Comparison of ENCODE assay signal across 17 mouse cellular contexts in genomic region chr15:79101531-79101930, GRCm38 (mm10). TPM values are rescaled to one million over a fixed set of nuclear protein-coding genes. Genes with fewer than 3 reads are reported as not detected.
DNase-seq lines count a peak whose midpoint lies in the region; ATAC-seq and TF ChIP-seq lines count a peak whose summit lies in the region.
"Had no signal": no experiment of that assay in that cellular context is flagged by ENCODE, and none has a peak within 500 bp of the region (broad histone marks: within the 10 kb centered on the region; RNA-seq: fewer than 3 reads in every experiment).

No protein-coding gene starts in this region.

- no peak for ATAC-seq in forebrain, embryonic 15.5 days (replicated peaks)
- ATAC-seq in heart, postnatal 0 days (ENCODE audit: insufficient read depth, low read depth), result no peak
- ATAC-seq in midbrain, postnatal 0 days (ENCODE audit: low FRiP score), result no peak
- no peak for ATAC-seq in midbrain, embryonic 13.5 days
- ATAC-seq in midbrain, embryonic 16.5 days, result no peak

- no peak overlapping the region for H3K4me2 ChIP-seq in forebrain, embryonic 15.5 days (replicated peaks)
- H3K4me2 ChIP-seq in heart, postnatal 0 days (ENCODE audit: low read depth, low read length), result no peak overlapping the region
- no peak overlapping the region for H3K4me2 ChIP-seq in midbrain, postnatal 0 days (ENCODE audit: low read depth, low read length, poor library complexity, severe bottlenecking)
- H3K4me2 ChIP-seq in midbrain, embryonic 13.5 days (replicated peaks), result no peak overlapping the region
- H3K4me2 ChIP-seq in midbrain, embryonic 16.5 days (ENCODE audit: low read length), result no peak overlapping the region
- H3K4me2 ChIP-seq: forebrain, embryonic 12.5 days; hindbrain, embryonic 15.5 days had no signal

- H3K4me3 ChIP-seq in forebrain, embryonic 10.5 days, result no peak overlapping the region
- H3K4me3 ChIP-seq in forebrain, embryonic 15.5 days, result no peak overlapping the region
- no peak overlapping the region for H3K4me3 ChIP-seq in heart, postnatal 0 days (ENCODE audit: low read depth, low read length)
- no peak overlapping the region for H3K4me3 ChIP-seq in midbrain, postnatal 0 days (ENCODE audit: low read depth, low read length)
- H3K4me3 ChIP-seq in midbrain, embryonic 13.5 days (replicated peaks), result no peak overlapping the region
- no peak overlapping the region for H3K4me3 ChIP-seq in midbrain, embryonic 16.5 days (ENCODE audit: low read depth, low read length)
- H3K4me3 ChIP-seq: forebrain, embryonic 12.5 days; hindbrain, embryonic 15.5 days had no signal

- H3K27ac ChIP-seq in forebrain, embryonic 10.5 days, result peak overlapping the region; percentile 30; the same call in 1 of the 2 replicates
- no peak overlapping the region for H3K27ac ChIP-seq in forebrain, embryonic 15.5 days (replicated peaks)
- H3K27ac ChIP-seq in heart, postnatal 0 days (ENCODE audit: low read depth), result no peak overlapping the region
- H3K27ac ChIP-seq in midbrain, postnatal 0 days (ENCODE audit: low read depth, low read length), result no peak overlapping the region
- no peak overlapping the region for H3K27ac ChIP-seq in midbrain, embryonic 13.5 days
- H3K27ac ChIP-seq in midbrain, embryonic 16.5 days (ENCODE audit: low read length), result no peak overlapping the region
- H3K27ac ChIP-seq: forebrain, embryonic 12.5 days; hindbrain, embryonic 15.5 days had no signal

- no peaks in the 10 kb centered on the region for H3K27me3 ChIP-seq in forebrain, embryonic 10.5 days (ENCODE audit: poor library complexity, severe bottlenecking)
- no peaks in the 10 kb centered on the region for H3K27me3 ChIP-seq in forebrain, embryonic 15.5 days
- no peaks in the 10 kb centered on the region for H3K27me3 ChIP-seq in heart, postnatal 0 days (ENCODE audit: control insufficient read depth, insufficient read depth, low read length)
- 0 out of 2 replicates have a peak, but pooled peaks cover under 1% of the 10 kb centered on the region for H3K27me3 ChIP-seq in midbrain, postnatal 0 days (ENCODE audit: insufficient read depth, low read length)
- H3K27me3 ChIP-seq in midbrain, embryonic 13.5 days, result no peaks in the 10 kb centered on the region
- H3K27me3 ChIP-seq in midbrain, embryonic 16.5 days (ENCODE audit: control insufficient read depth, insufficient read depth, low read depth, low read length), result no peaks in the 10 kb centered on the region
- H3K27me3 ChIP-seq: forebrain, embryonic 12.5 days; hindbrain, embryonic 15.5 days had no signal

- peaks cover 2% of the 10 kb centered on the region for H3K36me3 ChIP-seq in forebrain, embryonic 10.5 days (replicated peaks)
- H3K36me3 ChIP-seq in forebrain, embryonic 15.5 days, result no peaks in the 10 kb centered on the region
- H3K36me3 ChIP-seq in heart, postnatal 0 days (replicated peaks; ENCODE audit: control insufficient read depth, insufficient read depth, low read length), result no peaks in the 10 kb centered on the region
- H3K36me3 ChIP-seq in midbrain, postnatal 0 days (ENCODE audit: insufficient read depth, low read length), result no peaks in the 10 kb centered on the region
- peaks cover 2% of the 10 kb centered on the region; the same call in 1 of the 2 replicates for H3K36me3 ChIP-seq in midbrain, embryonic 13.5 days
- no peaks in the 10 kb centered on the region for H3K36me3 ChIP-seq in midbrain, embryonic 16.5 days (ENCODE audit: control insufficient read depth, insufficient read depth, low read length)
- H3K36me3 ChIP-seq: forebrain, embryonic 12.5 days; hindbrain, embryonic 15.5 days had no signal

- H3K9me3 ChIP-seq in forebrain, embryonic 10.5 days, result no peaks in the 10 kb centered on the region
- no peaks in the 10 kb centered on the region for H3K9me3 ChIP-seq in forebrain, embryonic 15.5 days
- H3K9me3 ChIP-seq in heart, postnatal 0 days (replicated peaks; ENCODE audit: control insufficient read depth, low read length), result no peaks in the 10 kb centered on the region
- H3K9me3 ChIP-seq in midbrain, postnatal 0 days (ENCODE audit: low read length), result no peaks in the 10 kb centered on the region
- H3K9me3 ChIP-seq in midbrain, embryonic 13.5 days, result no peaks in the 10 kb centered on the region
- H3K9me3 ChIP-seq in midbrain, embryonic 16.5 days (replicated peaks; ENCODE audit: control insufficient read depth, low read length, poor library complexity, severe bottlenecking), result no peaks in the 10 kb centered on the region
- H3K9me3 ChIP-seq: forebrain, embryonic 12.5 days; hindbrain, embryonic 15.5 days had no signal

- no peak for DNase-seq in forebrain, embryonic 10.5 days (ENCODE audit: extremely low spot score, low spot score)
- no peak for DNase-seq in heart, postnatal 0 days (ENCODE audit: low spot score)
- no peak for DNase-seq in heart, adult 9 months (ENCODE audit: low spot score in 2 of 2)
- DNase-seq in midbrain, postnatal 0 days (ENCODE audit: low spot score), result no peak
- DNase-seq in thymus, postnatal 4 days, result no peak
- DNase-seq: cerebellum, adult 9-11 months; gastrocnemius, postnatal 14 days; kidney, adult 11 months; lung, adult 18-20 months; retina, postnatal 1 day; thymus, postnatal 36 days had no signal

- peaks cover 39% of the 10 kb centered on the region for H3K4me1 ChIP-seq in forebrain, embryonic 10.5 days
- H3K4me1 ChIP-seq in forebrain, embryonic 15.5 days, result no peaks in the 10 kb centered on the region
- H3K4me1 ChIP-seq in heart, postnatal 0 days (ENCODE audit: control insufficient read depth, insufficient read depth), result peaks cover 51% of the 10 kb centered on the region
- H3K4me1 ChIP-seq in midbrain, postnatal 0 days (ENCODE audit: insufficient read depth, low read length), result no peaks in the 10 kb centered on the region
- H3K4me1 ChIP-seq in midbrain, embryonic 13.5 days (replicated peaks), result no peaks in the 10 kb centered on the region
- H3K4me1 ChIP-seq in midbrain, embryonic 16.5 days (ENCODE audit: control insufficient read depth, insufficient read depth, low read length), result no peaks in the 10 kb centered on the region
- H3K4me1 ChIP-seq: forebrain, embryonic 12.5 days had no signal

- no peak overlapping the region for H3K9ac ChIP-seq in forebrain, embryonic 15.5 days (replicated peaks)
- 0 out of 2 replicates have a peak overlapping the region, but pooled peaks have one; percentile 4 for H3K9ac ChIP-seq in heart, postnatal 0 days (replicated peaks; ENCODE audit: low read depth, low read length)
- H3K9ac ChIP-seq in midbrain, postnatal 0 days (replicated peaks; ENCODE audit: low read length, poor library complexity, severe bottlenecking), result 0 out of 2 replicates have a peak overlapping the region, but pooled peaks have one; percentile 33
- H3K9ac ChIP-seq in midbrain, embryonic 13.5 days (replicated peaks), result no peak overlapping the region
- H3K9ac ChIP-seq in midbrain, embryonic 16.5 days (ENCODE audit: low read depth, low read length), result no peak overlapping the region
- H3K9ac ChIP-seq: forebrain, embryonic 12.5 days; hindbrain, embryonic 15.5 days had no signal

- no peak for TF ChIP-seq EP300 in heart, postnatal 0 days (IDR thresholded peaks at IDR 0.05; ENCODE audit: low read depth)

- no peak for TF ChIP-seq CTCF in heart, postnatal 0 days (IDR thresholded peaks at IDR 0.05; ENCODE audit: low read depth)
- no peak for TF ChIP-seq CTCF in midbrain, postnatal 0 days (IDR thresholded peaks at IDR 0.05)

RNA-seq across cellular contexts. Expression of gene Micall1, which starts 7.2 kb away (rescaled TPM):
- 5.1 and 5.5 TPM in 2 replicates for polyA plus RNA-seq in forebrain, embryonic 10.5 days (2016; fragmentation: Nextera tagmentation; extraction: Ambion mirVana)
- 8.0 and 9.7 TPM in 2 replicates for polyA plus RNA-seq in forebrain, embryonic 15.5 days (2015; fragmentation: Nextera tagmentation; extraction: Ambion mirVana)
- 45.9 and 52.9 TPM in 2 replicates for total RNA-seq in heart, postnatal 0 days (2014; rRNA removed; ENCODE audit: low replicate concordance)
- 13.2 and 19.0 TPM in 2 replicates for polyA plus RNA-seq in heart, postnatal 0 days (2015; fragmentation: Nextera tagmentation; extraction: Ambion mirVana)
- total RNA-seq in midbrain, postnatal 0 days (2014; rRNA removed), result 33.4 and 35.5 TPM in 2 replicates
- 8.9 and 10.3 TPM in 2 replicates for polyA plus RNA-seq in midbrain, postnatal 0 days (2015; fragmentation: Nextera tagmentation; extraction: Ambion mirVana)
- 8.6 and 9.5 TPM in 2 replicates for polyA plus RNA-seq in midbrain, embryonic 13.5 days (2015; fragmentation: Nextera tagmentation; extraction: Ambion mirVana)
- polyA plus RNA-seq in midbrain, embryonic 16.5 days (2015; fragmentation: Nextera tagmentation; extraction: Ambion mirVana), result 12.0 and 12.7 TPM in 2 replicates

RNA-seq across cellular contexts. Expression of gene Eif3l, which starts 26.6 kb away (rescaled TPM):
- 283 and 289 TPM in 2 replicates for polyA plus RNA-seq in forebrain, embryonic 10.5 days (2016; fragmentation: Nextera tagmentation; extraction: Ambion mirVana)
- 192 and 195 TPM in 2 replicates for polyA plus RNA-seq in forebrain, embryonic 15.5 days (2015; fragmentation: Nextera tagmentation; extraction: Ambion mirVana)
- total RNA-seq in heart, postnatal 0 days (2014; rRNA removed; ENCODE audit: low replicate concordance), result 183 and 210 TPM in 2 replicates
- polyA plus RNA-seq in heart, postnatal 0 days (2015; fragmentation: Nextera tagmentation; extraction: Ambion mirVana), result 114 and 123 TPM in 2 replicates
- 197 and 205 TPM in 2 replicates for total RNA-seq in midbrain, postnatal 0 days (2014; rRNA removed)
- 160 and 168 TPM in 2 replicates for polyA plus RNA-seq in midbrain, postnatal 0 days (2015; fragmentation: Nextera tagmentation; extraction: Ambion mirVana)
- polyA plus RNA-seq in midbrain, embryonic 13.5 days (2015; fragmentation: Nextera tagmentation; extraction: Ambion mirVana), result 180 and 186 TPM in 2 replicates
- 165 TPM in 2 replicates for polyA plus RNA-seq in midbrain, embryonic 16.5 days (2015; fragmentation: Nextera tagmentation; extraction: Ambion mirVana)

RNA-seq across cellular contexts. Expression of gene Ankrd54, which starts 38.8 kb away (rescaled TPM):
- 56.0 and 60.5 TPM in 2 replicates for polyA plus RNA-seq in forebrain, embryonic 10.5 days (2016; fragmentation: Nextera tagmentation; extraction: Ambion mirVana)
- polyA plus RNA-seq in forebrain, embryonic 15.5 days (2015; fragmentation: Nextera tagmentation; extraction: Ambion mirVana), result 61.6 and 65.5 TPM in 2 replicates
- 20.9 and 27.1 TPM in 2 replicates for total RNA-seq in heart, postnatal 0 days (2014; rRNA removed; ENCODE audit: low replicate concordance)
- 14.1 and 15.6 TPM in 2 replicates for polyA plus RNA-seq in heart, postnatal 0 days (2015; fragmentation: Nextera tagmentation; extraction: Ambion mirVana)
- total RNA-seq in midbrain, postnatal 0 days (2014; rRNA removed), result 53.5 and 57.5 TPM in 2 replicates
- polyA plus RNA-seq in midbrain, postnatal 0 days (2015; fragmentation: Nextera tagmentation; extraction: Ambion mirVana), result 44.5 and 45.5 TPM in 2 replicates
- polyA plus RNA-seq in midbrain, embryonic 13.5 days (2015; fragmentation: Nextera tagmentation; extraction: Ambion mirVana), result 52.6 and 56.4 TPM in 2 replicates
- polyA plus RNA-seq in midbrain, embryonic 16.5 days (2015; fragmentation: Nextera tagmentation; extraction: Ambion mirVana), result 54.4 and 57.8 TPM in 2 replicates

RNA-seq across cellular contexts. Expression of gene Polr2f, which starts 39.3 kb away (rescaled TPM):
- 419 and 440 TPM in 2 replicates for polyA plus RNA-seq in forebrain, embryonic 10.5 days (2016; fragmentation: Nextera tagmentation; extraction: Ambion mirVana)
- polyA plus RNA-seq in forebrain, embryonic 15.5 days (2015; fragmentation: Nextera tagmentation; extraction: Ambion mirVana), result 293 and 308 TPM in 2 replicates
- 50.2 and 84.8 TPM in 2 replicates for total RNA-seq in heart, postnatal 0 days (2014; rRNA removed; ENCODE audit: low replicate concordance)
- polyA plus RNA-seq in heart, postnatal 0 days (2015; fragmentation: Nextera tagmentation; extraction: Ambion mirVana), result 271 and 286 TPM in 2 replicates
- 59.7 and 67.5 TPM in 2 replicates for total RNA-seq in midbrain, postnatal 0 days (2014; rRNA removed)
- polyA plus RNA-seq in midbrain, postnatal 0 days (2015; fragmentation: Nextera tagmentation; extraction: Ambion mirVana), result 341 and 344 TPM in 2 replicates
- polyA plus RNA-seq in midbrain, embryonic 13.5 days (2015; fragmentation: Nextera tagmentation; extraction: Ambion mirVana), result 295 and 296 TPM in 2 replicates
- polyA plus RNA-seq in midbrain, embryonic 16.5 days (2015; fragmentation: Nextera tagmentation; extraction: Ambion mirVana), result 266 and 286 TPM in 2 replicates

RNA-seq across cellular contexts. Expression of gene 1700088E04Rik, which starts 39.5 kb away (rescaled TPM):
- polyA plus RNA-seq in forebrain, embryonic 10.5 days (2016; fragmentation: Nextera tagmentation; extraction: Ambion mirVana), result 6.9 and 8.1 TPM in 2 replicates
- polyA plus RNA-seq in forebrain, embryonic 15.5 days (2015; fragmentation: Nextera tagmentation; extraction: Ambion mirVana), result 11.9 and 16.8 TPM in 2 replicates
- total RNA-seq in heart, postnatal 0 days (2014; rRNA removed; ENCODE audit: low replicate concordance), result 2.2 TPM in 1 of 2 replicates, not detected in the other
- 8.8 and 10.7 TPM in 2 replicates for polyA plus RNA-seq in heart, postnatal 0 days (2015; fragmentation: Nextera tagmentation; extraction: Ambion mirVana)
- total RNA-seq in midbrain, postnatal 0 days (2014; rRNA removed), result 9.5 and 11.7 TPM in 2 replicates
- polyA plus RNA-seq in midbrain, postnatal 0 days (2015; fragmentation: Nextera tagmentation; extraction: Ambion mirVana), result 15.9 and 21.6 TPM in 2 replicates
- polyA plus RNA-seq in midbrain, embryonic 13.5 days (2015; fragmentation: Nextera tagmentation; extraction: Ambion mirVana), result 14.0 and 16.6 TPM in 2 replicates
- polyA plus RNA-seq in midbrain, embryonic 16.5 days (2015; fragmentation: Nextera tagmentation; extraction: Ambion mirVana), result 18.8 and 19.1 TPM in 2 replicates
- total RNA-seq: monocyte, adult 5-6 weeks had no signal

Comparison
In these comparisons a context has a peak if more than half of its experiments do, and no peak if none do; other contexts are left out.
1. H3K9ac ChIP-seq: peak in heart, postnatal 0 days (single experiment) and midbrain, postnatal 0 days (single experiment); none in forebrain, embryonic 15.5 days (single experiment), midbrain, embryonic 13.5 days (single experiment) and midbrain, embryonic 16.5 days (single experiment).